Mouse (Mus musculus): ENCODE data around the gene Il7r. TPM values are rescaled to one million over a fixed set of nuclear protein-coding genes. Genes with fewer than 3 reads are reported as not detected.

Il7r gene
- polyA plus RNA-seq, 1 experiment = not detected

GRCm38 (mm10) chr15:9548951-9549350, 19.0 kb upstream of the Il7r start:
- H3K4me3 ChIP-seq (ENCODE audit: insufficient read depth, low read depth, low read length) = no peak overlapping the region
- H3K4me1 ChIP-seq (ENCODE audit: control insufficient read depth, insufficient read depth, low read length) = no peaks in the 10 kb centered on the region
- TF ChIP-seq CTCF (IDR thresholded peaks at IDR 0.05; ENCODE audit: insufficient read depth, low read depth, low read length) (no peak), POLR2A (IDR thresholded peaks at IDR 0.05; ENCODE audit: insufficient read depth, low read depth, low read length) (no peak)
- 90% methylated on average over 2 of the region's 2 CpGs for WGBS
- no peak overlapping the region for H3K27ac ChIP-seq (ENCODE audit: insufficient read depth, low read depth, low read length)

GRCm38 (mm10) chr15:9535200-9535599, 5.2 kb upstream of the Il7r start:
- TF ChIP-seq POLR2A (IDR thresholded peaks at IDR 0.05; ENCODE audit: insufficient read depth, low read depth, low read length) (no peak), CTCF (IDR thresholded peaks at IDR 0.05; ENCODE audit: insufficient read depth, low read depth, low read length) (no peak)
- WGBS = 76% methylated on average over 1 of the region's 1 CpGs
- Histone ChIP-seq H3K4me1 (ENCODE audit: control insufficient read depth, insufficient read depth, low read length) (no peaks in the 10 kb centered on the region), H3K27ac (ENCODE audit: insufficient read depth, low read depth, low read length) (no peak overlapping the region), H3K4me3 (ENCODE audit: insufficient read depth, low read depth, low read length) (no peak overlapping the region)

GRCm38 (mm10) chr15:9533356-9533902, 3.5 kb upstream of the Il7r start:
- H3K4me1 ChIP-seq (ENCODE audit: control insufficient read depth, insufficient read depth, low read length) = no peaks in the 10 kb centered on the region
- 92% methylated on average over 3 of the region's 3 CpGs for WGBS
- no peak overlapping the region for H3K4me3 ChIP-seq (ENCODE audit: insufficient read depth, low read depth, low read length)
- H3K27ac ChIP-seq (ENCODE audit: insufficient read depth, low read depth, low read length) = no peak overlapping the region
- no peak for TF ChIP-seq POLR2A (IDR thresholded peaks at IDR 0.05; ENCODE audit: insufficient read depth, low read depth, low read length)
- no peak for TF ChIP-seq CTCF (IDR thresholded peaks at IDR 0.05; ENCODE audit: insufficient read depth, low read depth, low read length)

GRCm38 (mm10) chr15:9529646-9530045, 330 bp downstream of the Il7r start:
- Histone ChIP-seq H3K27ac (ENCODE audit: insufficient read depth, low read depth, low read length) (no peak overlapping the region), H3K4me3 (ENCODE audit: insufficient read depth, low read depth, low read length) (no peak overlapping the region), H3K4me1 (ENCODE audit: control insufficient read depth, insufficient read depth, low read length) (no peaks in the 10 kb centered on the region)
- TF ChIP-seq CTCF (IDR thresholded peaks at IDR 0.05; ENCODE audit: insufficient read depth, low read depth, low read length) (no peak), POLR2A (IDR thresholded peaks at IDR 0.05; ENCODE audit: insufficient read depth, low read depth, low read length) (no peak)
- WGBS = 87% methylated on average over 3 of the region's 3 CpGs

GRCm38 (mm10) chr15:9528186-9528935, 1.6 kb downstream of the Il7r start:
- H3K4me1 ChIP-seq (ENCODE audit: control insufficient read depth, insufficient read depth, low read length) = no peaks in the 10 kb centered on the region
- TF ChIP-seq CTCF (IDR thresholded peaks at IDR 0.05; ENCODE audit: insufficient read depth, low read depth, low read length) = no peak
- TF ChIP-seq POLR2A (IDR thresholded peaks at IDR 0.05; ENCODE audit: insufficient read depth, low read depth, low read length) = no peak
- 68% methylated on average over 3 of the region's 3 CpGs for WGBS
- H3K4me3 ChIP-seq (ENCODE audit: insufficient read depth, low read depth, low read length) = no peak overlapping the region
- H3K27ac ChIP-seq (ENCODE audit: insufficient read depth, low read depth, low read length) = no peak overlapping the region

GRCm38 (mm10) chr15:9526412-9526811, 3.6 kb downstream of the Il7r start:
- no peak overlapping the region for H3K4me3 ChIP-seq (ENCODE audit: insufficient read depth, low read depth, low read length)
- no peak overlapping the region for H3K27ac ChIP-seq (ENCODE audit: insufficient read depth, low read depth, low read length)
- TF ChIP-seq CTCF (IDR thresholded peaks at IDR 0.05; ENCODE audit: insufficient read depth, low read depth, low read length) (no peak), POLR2A (IDR thresholded peaks at IDR 0.05; ENCODE audit: insufficient read depth, low read depth, low read length) (no peak)
- no peaks in the 10 kb centered on the region for H3K4me1 ChIP-seq (ENCODE audit: control insufficient read depth, insufficient read depth, low read length)

- 92% methylated on average over 5 of the region's 5 CpGs for WGBS
- no peak for TF ChIP-seq POLR2A (IDR thresholded peaks at IDR 0.05; ENCODE audit: insufficient read depth, low read depth, low read length)
- TF ChIP-seq CTCF (IDR thresholded peaks at IDR 0.05; ENCODE audit: insufficient read depth, low read depth, low read length) = no peak
- Histone ChIP-seq H3K27ac (ENCODE audit: insufficient read depth, low read depth, low read length) (no peak overlapping the region), H3K4me1 (ENCODE audit: control insufficient read depth, insufficient read depth, low read length) (no peaks in the 10 kb centered on the region), H3K4me3 (ENCODE audit: insufficient read depth, low read depth, low read length) (no peak overlapping the region)
Observed at GRCm38 (mm10) chr15:9524907-9525306, 5.1 kb downstream of the Il7r start.

- H3K27ac ChIP-seq (ENCODE audit: insufficient read depth, low read depth, low read length) = no peak overlapping the region
- H3K4me3 ChIP-seq (ENCODE audit: insufficient read depth, low read depth, low read length) = no peak overlapping the region
- 85% methylated on average over 5 of the region's 5 CpGs for WGBS
- TF ChIP-seq CTCF (IDR thresholded peaks at IDR 0.05; ENCODE audit: insufficient read depth, low read depth, low read length) (no peak), POLR2A (IDR thresholded peaks at IDR 0.05; ENCODE audit: insufficient read depth, low read depth, low read length) (no peak)
- no peaks in the 10 kb centered on the region for H3K4me1 ChIP-seq (ENCODE audit: control insufficient read depth, insufficient read depth, low read length)
Observed at GRCm38 (mm10) chr15:9523956-9524355, 6.0 kb downstream of the Il7r start.

- WGBS = 81% methylated on average over 3 of the region's 3 CpGs
- Histone ChIP-seq H3K4me3 (ENCODE audit: insufficient read depth, low read depth, low read length) (no peak overlapping the region), H3K4me1 (ENCODE audit: control insufficient read depth, insufficient read depth, low read length) (no peaks in the 10 kb centered on the region), H3K27ac (ENCODE audit: insufficient read depth, low read depth, low read length) (no peak overlapping the region)
- TF ChIP-seq CTCF (IDR thresholded peaks at IDR 0.05; ENCODE audit: insufficient read depth, low read depth, low read length) (no peak), POLR2A (IDR thresholded peaks at IDR 0.05; ENCODE audit: insufficient read depth, low read depth, low read length) (no peak)
Observed at GRCm38 (mm10) chr15:9523059-9523458, 6.9 kb downstream of the Il7r start.
